Mouse (Mus musculus): Measurements from ENCODE around the gene Tbc1d4. TPM values are rescaled to one million over a fixed set of nuclear protein-coding genes. Genes with fewer than 3 reads are reported as not detected.

The Tbc1d4 gene
- polyA plus RNA-seq (2017; shearing (Covaris generic)): 159 TPM

DNA sequence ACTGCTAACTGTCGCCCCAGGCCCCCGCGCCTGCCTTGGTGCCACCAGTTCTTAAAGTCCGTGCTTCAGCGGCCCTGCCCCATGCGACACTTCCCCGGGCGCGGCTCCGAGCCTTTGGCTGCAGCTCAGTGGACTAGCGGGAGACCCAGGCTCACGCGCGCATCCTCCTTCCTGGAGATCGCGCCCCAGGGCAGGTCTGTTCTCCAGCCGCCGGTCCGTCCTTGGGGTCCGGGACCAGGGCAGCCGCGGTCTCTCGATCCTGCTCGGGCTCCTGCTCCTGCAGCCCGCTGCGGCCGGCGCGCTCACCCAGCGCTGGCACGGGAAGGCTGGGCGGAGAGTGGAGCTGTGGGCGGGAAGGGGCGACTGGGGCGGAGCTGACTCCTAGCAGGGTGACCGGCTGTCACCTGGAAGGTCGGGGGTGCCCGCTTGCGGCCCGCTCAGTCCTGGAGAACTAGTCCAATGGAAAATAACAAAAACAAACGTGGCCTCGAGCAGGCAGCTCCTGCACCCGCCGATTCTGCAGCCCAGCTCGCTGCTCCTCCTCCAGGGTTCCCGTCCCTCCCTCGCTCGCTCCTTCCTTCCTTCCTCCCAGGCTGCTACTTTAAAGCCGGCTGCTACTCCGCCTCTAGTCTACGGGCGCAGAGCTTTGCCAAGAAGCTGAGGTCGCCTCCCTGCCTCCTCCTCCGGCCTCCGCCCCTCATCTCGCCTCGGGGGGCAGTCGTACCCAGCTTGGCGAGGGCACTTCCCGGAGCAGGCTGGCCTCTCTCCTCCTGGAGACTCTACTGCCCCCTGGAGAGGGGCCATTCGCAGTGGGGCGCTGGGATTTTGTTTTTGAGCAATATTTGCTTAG is at the start of gene Tbc1d4:
Gene Tbc1d4, minus strand, starts transcription at position 673 of the 850 bp plus-strand sequence.

DNA sequence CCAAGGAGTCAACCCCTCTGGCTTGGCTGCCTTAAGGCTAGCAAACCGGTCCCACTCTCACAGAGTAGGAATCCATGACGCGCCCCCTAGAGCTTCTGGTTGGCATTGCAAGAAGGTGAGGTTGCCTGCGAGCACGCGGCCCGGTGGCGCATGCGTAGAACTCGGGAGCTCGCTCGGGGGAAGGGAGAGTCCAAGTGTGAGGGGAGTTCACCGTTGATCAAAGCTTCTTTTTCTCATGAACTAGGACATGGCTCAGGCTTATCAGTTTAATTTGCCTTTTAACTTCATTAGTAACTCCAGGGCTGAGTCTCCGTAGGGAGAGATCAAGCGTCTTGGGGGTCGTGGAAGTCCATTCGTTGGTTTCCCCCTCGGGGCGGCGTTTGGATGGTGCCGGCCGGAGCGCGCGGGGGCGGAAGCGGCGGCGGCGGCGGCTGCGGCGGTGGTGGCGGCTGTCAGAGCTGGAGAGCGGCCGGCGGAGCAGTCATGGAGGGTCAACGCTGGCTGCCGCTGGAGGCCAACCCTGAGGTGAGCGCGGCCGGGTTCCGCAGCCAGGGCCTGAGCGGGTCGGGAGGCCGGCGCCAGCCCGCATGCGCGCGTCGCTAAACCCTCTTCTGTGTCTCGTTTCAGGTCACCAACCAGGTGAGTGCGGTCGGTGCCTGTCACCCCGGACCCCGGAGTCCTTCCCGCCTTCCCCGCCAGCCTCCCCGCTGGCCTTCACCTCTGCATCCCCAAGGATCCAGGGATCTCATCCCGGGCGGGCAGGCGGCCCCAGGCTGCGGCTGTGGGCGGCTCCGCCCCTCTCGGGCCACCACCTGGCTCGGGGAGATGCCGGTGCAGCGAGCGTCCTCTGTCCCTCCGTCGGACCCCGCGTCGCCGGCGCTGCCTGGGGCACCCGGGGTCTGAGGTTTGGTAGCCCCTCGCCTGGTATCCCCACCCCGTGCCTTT is 44.9 kb upstream of the Tbc1d4 start, which contains the start of gene Uchl3:
Gene Uchl3, plus strand, starts transcription at position 387 of the 945 bp plus-strand sequence.

DNA sequence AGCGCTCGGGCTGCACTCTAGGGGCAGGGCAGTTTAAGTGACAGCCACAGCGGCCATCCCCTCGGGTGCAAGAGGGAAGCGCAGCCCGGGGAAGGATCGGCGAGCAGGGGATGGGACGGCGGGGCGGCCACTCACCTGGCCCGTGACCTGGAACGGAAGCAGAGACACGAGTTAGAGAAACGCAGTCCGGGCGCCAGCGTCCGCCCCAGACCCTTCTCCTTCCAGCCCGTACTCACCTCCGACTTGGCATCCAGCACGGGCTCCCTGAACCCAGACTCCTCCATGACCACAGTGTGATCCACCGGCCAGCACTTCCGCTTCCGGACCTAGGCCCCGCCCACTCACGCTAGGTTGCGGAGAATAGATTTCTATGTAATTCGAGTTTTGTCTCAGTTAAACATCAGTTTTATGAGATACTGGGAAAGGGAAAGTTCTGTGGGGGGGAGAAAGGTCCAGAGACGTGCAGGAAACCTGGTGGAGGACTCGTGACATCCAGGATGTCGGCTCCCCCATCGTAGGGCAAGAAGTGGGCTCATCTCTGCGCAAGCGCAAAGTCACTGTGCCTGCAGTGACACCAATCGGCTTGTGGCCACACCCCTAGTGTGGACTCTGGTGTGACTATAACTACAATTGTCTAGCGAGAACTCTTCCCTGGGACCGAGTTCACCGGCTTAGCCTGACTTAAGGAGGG is 31.3 kb upstream of the Tbc1d4 start, which contains the start of gene Commd6:
Gene Commd6, minus strand, starts transcription at position 534 of the 691 bp plus-strand sequence.

Other genes starting within 250 kb of the Tbc1d4 start
- gene Commd6, start 31.5 kb upstream of the Tbc1d4 start, polyA plus RNA-seq (2017; shearing (Covaris generic)): 111 TPM
- gene Uchl3, start 44.8 kb upstream of the Tbc1d4 start, polyA plus RNA-seq (2017; shearing (Covaris generic)): 93.4 TPM
- gene Gm9922, start 120.6 kb upstream of the Tbc1d4 start, polyA plus RNA-seq (2017; shearing (Covaris generic)): not detected
- gene Lmo7, start 120.8 kb upstream of the Tbc1d4 start, polyA plus RNA-seq (2017; shearing (Covaris generic)): 0.30 TPM

Data from CD4-positive, CD25-positive, alpha-beta regulatory T cell (primary cell).